Mouse (Mus musculus): Measurements from ENCODE around the gene Pidd1. TPM values are rescaled to one million over a fixed set of nuclear protein-coding genes. Genes with fewer than 3 reads are reported as not detected.

Gene Pidd1
- polyA plus RNA-seq, 1 experiment from 2014 or later, result 10.9 TPM

DNA sequence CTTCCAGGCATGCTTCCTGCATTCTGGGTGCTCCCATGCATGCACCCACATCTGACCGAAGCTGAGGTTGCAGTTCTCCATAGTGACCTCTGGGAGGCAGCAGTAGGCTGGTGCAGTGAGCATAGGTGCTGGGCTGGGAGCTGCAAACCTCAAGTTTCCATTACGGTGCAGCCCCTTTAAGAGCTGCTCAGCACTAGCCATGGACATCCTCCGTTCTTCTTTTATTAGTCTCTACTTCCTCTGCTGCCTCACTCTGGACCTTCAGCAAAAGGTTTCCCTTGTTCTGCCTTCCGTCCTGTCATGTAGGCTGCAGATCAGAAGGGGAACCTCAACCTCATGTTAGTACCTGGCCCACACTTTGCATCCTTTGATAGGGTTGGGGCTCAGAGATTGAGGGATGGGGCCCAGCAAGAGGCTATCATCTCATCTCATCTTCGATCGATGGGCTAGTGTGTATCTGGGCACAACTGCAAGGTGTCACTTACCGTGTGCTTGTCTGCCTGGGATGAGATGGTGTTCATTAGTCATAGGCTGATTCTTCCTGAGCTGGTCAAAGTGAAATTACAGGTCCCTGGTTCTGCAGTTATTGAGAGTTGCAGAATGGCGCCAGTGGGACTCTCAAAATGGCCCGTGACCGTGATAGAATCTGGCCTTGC, 37.1 kb upstream of the Pidd1 start:
- Histone ChIP-seq H3K9me3 (replicated peaks) (no peaks in the 10 kb centered on the region), H3K27me3 (peaks cover 39% of the 10 kb centered on the region)

GRCm38 (mm10) chr7:141478270-141478748, 34.5 kb upstream of the Pidd1 start:
- Histone ChIP-seq H3K27ac (no peak overlapping the region), H3K4me1 (peaks cover 56% of the 10 kb centered on the region), H3K4me2 (no peak overlapping the region), H3K36me3 (ENCODE audit: poor library complexity, severe bottlenecking) (no peaks in the 10 kb centered on the region), H3K4me3 (no peak overlapping the region), H3K27me3 (peaks cover 39% of the 10 kb centered on the region), H3K9me3 (replicated peaks) (no peaks in the 10 kb centered on the region), H3K9ac (no peak overlapping the region)
- ATAC-seq, result no peak
- WGBS, result 84% methylated on average over 5 of the region's 5 CpGs

More for the DNA sequence above, 37.1 kb upstream of the Pidd1 start:
- peak overlapping the region; percentile 60 for H3K4me3 ChIP-seq
- no peaks in the 10 kb centered on the region for H3K36me3 ChIP-seq (ENCODE audit: poor library complexity, severe bottlenecking)
- ATAC-seq, result peak; percentile 58
- H3K4me2 ChIP-seq, result peak overlapping the region; percentile 95
- H3K4me1 ChIP-seq, result peaks cover 37% of the 10 kb centered on the region
- H3K27ac ChIP-seq, result no peak overlapping the region
- WGBS, result 8% methylated on average over 10 of the region's 10 CpGs
- no peak overlapping the region for H3K9ac ChIP-seq

DNA sequence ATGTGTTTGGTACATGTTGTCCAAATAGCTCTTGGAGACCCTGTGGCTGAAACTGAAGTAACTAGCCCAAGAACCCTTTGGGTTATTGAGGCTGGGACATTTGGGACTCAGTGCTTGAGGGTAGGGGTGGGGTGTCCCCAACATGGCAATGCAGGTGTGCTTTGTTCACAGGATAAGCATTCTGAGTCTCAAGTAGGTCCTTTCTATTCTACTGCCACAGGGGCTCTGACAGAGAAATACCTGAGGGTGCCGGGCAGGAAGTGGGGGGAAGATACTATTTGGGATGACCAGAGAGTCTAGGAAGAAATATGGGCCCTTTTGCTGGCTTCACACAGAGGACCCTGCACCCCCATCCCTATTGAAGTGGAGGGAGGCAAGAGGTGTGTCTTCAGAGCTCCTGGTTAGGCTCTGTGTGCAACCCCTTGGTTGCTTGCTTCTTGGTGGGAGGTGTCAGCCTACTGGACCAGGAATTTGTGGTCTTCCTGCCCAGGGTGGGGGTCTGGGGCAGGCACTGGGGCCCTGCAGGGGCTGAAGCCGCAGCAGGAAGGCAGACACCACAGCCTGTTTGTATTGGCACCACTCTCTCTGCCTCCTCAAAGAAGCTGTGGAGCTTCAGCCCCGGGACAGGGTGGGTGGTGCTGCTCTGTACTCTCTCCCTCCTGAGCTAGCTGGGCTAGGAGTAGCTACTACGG, 33.9 kb upstream of the Pidd1 start:
- no peak overlapping the region for H3K4me3 ChIP-seq
- H3K27ac ChIP-seq, result no peak overlapping the region
- peaks cover 3% of the 10 kb centered on the region; the same call in 1 of the 2 replicates for H3K36me3 ChIP-seq (ENCODE audit: poor library complexity, severe bottlenecking)
- WGBS, result 71% methylated on average over 4 of the region's 4 CpGs
- ATAC-seq, result no peak
- H3K9ac ChIP-seq, result no peak overlapping the region
- peaks cover 52% of the 10 kb centered on the region for H3K4me1 ChIP-seq
- peaks cover 33% of the 10 kb centered on the region for H3K27me3 ChIP-seq
- no peaks in the 10 kb centered on the region for H3K9me3 ChIP-seq (replicated peaks)
- no peak overlapping the region for H3K4me2 ChIP-seq

- Histone ChIP-seq H3K4me2 (peak overlapping the region; percentile 87), H3K9me3 (replicated peaks) (no peaks in the 10 kb centered on the region), H3K27me3 (peaks cover 31% of the 10 kb centered on the region), H3K27ac (peak overlapping the region; percentile 25; the same call in 1 of the 2 replicates), H3K4me1 (peaks cover 46% of the 10 kb centered on the region), H3K4me3 (no peak overlapping the region), H3K36me3 (ENCODE audit: poor library complexity, severe bottlenecking) (peaks cover 10% of the 10 kb centered on the region), H3K9ac (no peak overlapping the region)
- 31% methylated on average over 7 of the region's 7 CpGs for WGBS
- no peak for ATAC-seq
Measured at GRCm38 (mm10) chr7:141476981-141477370, 33.2 kb upstream of the Pidd1 start.

GRCm38 (mm10) chr7:141476226-141476980, 32.6 kb upstream of the Pidd1 start:
- Histone ChIP-seq H3K36me3 (ENCODE audit: poor library complexity, severe bottlenecking) (peaks cover 14% of the 10 kb centered on the region), H3K9ac (peak overlapping the region; percentile 86), H3K9me3 (replicated peaks) (no peaks in the 10 kb centered on the region), H3K27me3 (peaks cover 27% of the 10 kb centered on the region), H3K27ac (peak overlapping the region; percentile 25; the same call in 1 of the 2 replicates), H3K4me3 (peak overlapping the region; percentile 81), H3K4me2 (peak overlapping the region; percentile 87), H3K4me1 (peaks cover 41% of the 10 kb centered on the region)
- WGBS, result 8% methylated on average over 17 of the region's 17 CpGs
- no peak for ATAC-seq

DNA sequence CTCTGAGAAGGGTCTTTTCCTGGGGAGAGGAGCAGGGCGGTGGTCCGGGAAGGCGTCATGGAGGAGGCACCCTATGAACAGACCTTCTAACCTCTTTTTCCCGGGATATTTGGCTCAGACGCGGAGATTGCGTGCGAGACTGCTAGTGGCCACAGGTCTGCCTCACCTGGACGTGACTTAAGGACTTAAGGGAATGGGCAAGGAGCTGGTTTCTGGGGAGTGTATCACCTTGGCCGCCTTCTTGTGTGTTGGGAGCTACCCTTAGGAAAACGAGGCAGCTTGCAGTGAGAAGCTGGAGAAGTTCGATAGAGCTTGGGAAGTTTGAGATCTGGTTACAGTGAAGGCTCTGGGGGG, 32.0 kb upstream of the Pidd1 start:
- no peak for ATAC-seq
- H3K9me3 ChIP-seq (replicated peaks), result no peaks in the 10 kb centered on the region
- H3K36me3 ChIP-seq (ENCODE audit: poor library complexity, severe bottlenecking), result peaks cover 20% of the 10 kb centered on the region
- peak overlapping the region; percentile 81 for H3K4me3 ChIP-seq
- no peak overlapping the region for H3K27ac ChIP-seq
- H3K4me2 ChIP-seq, result peak overlapping the region; percentile 87
- H3K4me1 ChIP-seq, result peaks cover 35% of the 10 kb centered on the region
- WGBS, result 4% methylated on average over 12 of the region's 12 CpGs
- peak overlapping the region; percentile 86 for H3K9ac ChIP-seq
- H3K27me3 ChIP-seq, result peaks cover 27% of the 10 kb centered on the region

- H3K27ac ChIP-seq, result peak within 1 kb of the TSS; percentile 85
- under 1% methylated on average over 87 of the region's 87 CpGs for WGBS
- ATAC-seq, result peak; percentile 91
- peaks cover 26% of the 10 kb centered on the region for H3K36me3 ChIP-seq (ENCODE audit: poor library complexity, severe bottlenecking)
- H3K4me3 ChIP-seq, result peak within 1 kb of the TSS; percentile 81
- no peaks in the 10 kb centered on the region for H3K9me3 ChIP-seq (replicated peaks)
- peak within 1 kb of the TSS; percentile 86 for H3K9ac ChIP-seq
- peaks cover 34% of the 10 kb centered on the region for H3K4me1 ChIP-seq
- peaks cover 27% of the 10 kb centered on the region for H3K27me3 ChIP-seq
- H3K4me2 ChIP-seq, result peak within 1 kb of the TSS; percentile 87
Measured at GRCm38 (mm10) chr7:141475011-141475804, 31.4 kb upstream of the Pidd1 start, which contains the start of the genes Polr2l and Tspan4. Polr2l (minus strand) TSS chr7:141475132. Tspan4 (plus strand) TSS chr7:141475240.

GRCm38 (mm10) chr7:141474160-141474559, 30.3 kb upstream of the Pidd1 start:
- H3K4me2 ChIP-seq, result peak overlapping the region; percentile 87
- no peak overlapping the region for H3K27ac ChIP-seq
- no peaks in the 10 kb centered on the region for H3K9me3 ChIP-seq (replicated peaks)
- no peak for ATAC-seq
- peak overlapping the region; percentile 81 for H3K4me3 ChIP-seq
- peaks cover 36% of the 10 kb centered on the region for H3K36me3 ChIP-seq (ENCODE audit: poor library complexity, severe bottlenecking)
- H3K9ac ChIP-seq, result peak overlapping the region; percentile 86
- H3K4me1 ChIP-seq, result peaks cover 44% of the 10 kb centered on the region
- 9% methylated on average over 5 of the region's 5 CpGs for WGBS
- H3K27me3 ChIP-seq, result peaks cover 27% of the 10 kb centered on the region

DNA sequence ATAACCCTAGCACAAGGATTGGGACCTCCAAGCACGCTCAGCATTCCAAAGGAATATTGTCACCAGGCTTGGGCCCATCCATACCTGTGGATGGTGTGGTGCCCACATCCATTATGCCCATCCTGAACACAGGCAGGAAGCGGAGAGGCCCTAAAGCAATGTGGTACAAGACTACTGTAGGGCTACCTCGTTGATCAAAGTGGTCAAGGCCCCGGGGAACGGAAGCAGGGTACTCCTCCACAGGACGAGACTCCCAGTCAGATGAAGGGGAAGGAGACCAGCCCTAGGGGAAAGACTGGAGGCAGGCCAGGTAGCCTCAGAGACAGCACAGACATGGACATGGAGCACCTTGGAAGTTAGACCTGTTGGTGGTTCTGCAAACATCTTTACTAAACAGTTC, 28.9 kb upstream of the Pidd1 start:
- Histone ChIP-seq H3K4me2 (no peak overlapping the region), H3K27ac (no peak overlapping the region), H3K36me3 (ENCODE audit: poor library complexity, severe bottlenecking) (peaks cover 36% of the 10 kb centered on the region), H3K9me3 (replicated peaks) (no peaks in the 10 kb centered on the region), H3K9ac (no peak overlapping the region), H3K4me3 (no peak overlapping the region), H3K27me3 (peaks cover 21% of the 10 kb centered on the region), H3K4me1 (peaks cover 58% of the 10 kb centered on the region)
- ATAC-seq, result no peak
- WGBS, result 89% methylated on average over 6 of the region's 6 CpGs

- H3K9me3 ChIP-seq (replicated peaks), result no peaks in the 10 kb centered on the region
Measured at GRCm38 (mm10) chr7:141472226-141472625, 28.4 kb upstream of the Pidd1 start.

DNA sequence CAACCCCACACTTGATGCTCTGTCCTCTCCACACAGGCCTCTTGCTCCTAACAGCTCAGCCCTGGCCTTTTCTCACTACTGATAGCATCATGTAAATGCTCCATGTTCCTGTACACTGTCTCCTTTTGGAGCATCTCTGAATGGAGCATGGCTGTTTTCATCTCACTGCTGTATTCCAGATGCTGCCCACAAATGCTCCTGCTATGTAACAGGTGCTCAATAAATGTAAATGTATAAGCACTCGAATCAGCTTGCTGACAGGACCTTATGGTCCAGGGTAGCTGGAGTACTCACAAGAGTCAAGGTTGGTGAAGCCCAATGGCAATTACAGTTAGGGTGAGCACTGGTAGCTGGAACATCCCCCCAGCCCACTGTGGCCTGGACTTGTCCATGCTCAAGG, 27.4 kb upstream of the Pidd1 start:
- H3K4me3 ChIP-seq, result no peak overlapping the region
- no peak overlapping the region for H3K27ac ChIP-seq
- H3K4me2 ChIP-seq, result no peak overlapping the region
- H3K27me3 ChIP-seq, result peaks cover 18% of the 10 kb centered on the region
- 77% methylated on average over 1 of the region's 1 CpGs for WGBS
- no peak overlapping the region for H3K9ac ChIP-seq
- H3K9me3 ChIP-seq (replicated peaks), result no peaks in the 10 kb centered on the region
- no peak for ATAC-seq
- H3K36me3 ChIP-seq (ENCODE audit: poor library complexity, severe bottlenecking), result peaks cover 36% of the 10 kb centered on the region
- peaks cover 59% of the 10 kb centered on the region for H3K4me1 ChIP-seq

More at GRCm38 (mm10) chr7:141472226-141472625, 28.4 kb upstream of the Pidd1 start:
- no peak overlapping the region for H3K27ac ChIP-seq
- no peak for ATAC-seq
- WGBS, result 82% methylated on average over 6 of the region's 6 CpGs
- no peak overlapping the region for H3K4me3 ChIP-seq
- peaks cover 36% of the 10 kb centered on the region for H3K36me3 ChIP-seq (ENCODE audit: poor library complexity, severe bottlenecking)
- H3K4me1 ChIP-seq, result peaks cover 62% of the 10 kb centered on the region
- H3K9ac ChIP-seq, result no peak overlapping the region
- no peak overlapping the region for H3K4me2 ChIP-seq
- peaks cover 19% of the 10 kb centered on the region for H3K27me3 ChIP-seq

Measured in forebrain, embryonic 13.5 days (tissue).